Mouse (Mus musculus): ENCODE results near the gene Sae1. TPM values are rescaled to one million over a fixed set of nuclear protein-coding genes. Genes with fewer than 3 reads are reported as not detected.

The Sae1 gene
- polyA plus RNA-seq, 1 experiment from 2014 or later = 98.0 TPM

DNA sequence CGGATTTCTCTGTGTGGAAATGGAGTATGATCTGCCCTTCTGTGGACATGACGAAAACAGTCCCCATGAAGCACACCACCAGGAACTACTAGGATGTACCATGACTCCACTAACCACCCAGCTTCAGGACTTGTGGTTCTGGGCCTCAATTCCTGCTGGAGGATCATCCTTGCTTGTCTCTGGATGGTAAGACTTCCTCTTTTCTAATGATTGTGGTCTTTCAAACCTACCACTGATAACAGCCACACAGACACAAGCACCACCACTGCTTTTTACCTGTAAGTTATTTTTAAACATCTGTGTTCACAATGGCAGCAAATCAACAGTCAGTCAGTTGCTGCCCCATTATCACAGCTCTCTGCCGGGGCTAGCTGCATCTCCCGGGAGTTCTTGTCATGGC, 42.3 kb downstream of the Sae1 start:
- no peak for ATAC-seq (ENCODE audit: insufficient read depth)
- Histone ChIP-seq H3K9me3 (replicated peaks) (no peaks in the 10 kb centered on the region), H3K27ac (replicated peaks) (no peak overlapping the region), H3K4me3 (replicated peaks) (no peak overlapping the region), H3K36me3 (replicated peaks) (peaks cover 68% of the 10 kb centered on the region), H3K27me3 (no peaks in the 10 kb centered on the region), H3K9ac (no peak overlapping the region), H3K4me2 (no peak overlapping the region), H3K4me1 (replicated peaks) (peaks cover 16% of the 10 kb centered on the region)
- 36% methylated on average over 4 of the region's 4 CpGs for WGBS (ENCODE audit: insufficient replicate concordance)

DNA sequence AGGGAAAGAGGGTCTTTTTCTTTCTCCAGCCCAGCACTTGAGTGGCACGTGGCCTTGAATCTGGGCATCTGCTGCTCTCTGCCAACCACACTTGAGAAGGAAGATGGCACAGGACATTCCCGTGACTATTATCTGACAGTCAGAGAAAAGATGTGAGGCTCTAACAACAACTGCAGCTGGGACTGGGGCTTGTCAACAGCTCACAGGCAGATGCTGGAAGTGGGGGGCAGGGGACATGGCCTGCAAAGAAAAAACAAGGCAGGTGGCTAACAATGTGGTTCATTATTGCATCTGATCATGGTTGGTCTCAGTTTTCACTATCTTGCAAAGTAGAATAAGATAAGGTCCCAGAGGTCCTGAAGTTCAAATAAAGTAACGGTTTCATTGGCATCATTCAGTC, 43.0 kb downstream of the Sae1 start:
- no peaks in the 10 kb centered on the region for H3K9me3 ChIP-seq (replicated peaks)
- peaks cover 65% of the 10 kb centered on the region for H3K36me3 ChIP-seq (replicated peaks)
- H3K4me1 ChIP-seq (replicated peaks) = peaks cover 20% of the 10 kb centered on the region
- WGBS (ENCODE audit: insufficient replicate concordance) = 72% methylated on average over 3 of the region's 3 CpGs
- H3K27ac ChIP-seq (replicated peaks) = no peak overlapping the region
- no peak overlapping the region for H3K9ac ChIP-seq
- no peaks in the 10 kb centered on the region for H3K27me3 ChIP-seq
- no peak overlapping the region for H3K4me2 ChIP-seq
- H3K4me3 ChIP-seq (replicated peaks) = no peak overlapping the region
- ATAC-seq (ENCODE audit: insufficient read depth) = no peak

DNA sequence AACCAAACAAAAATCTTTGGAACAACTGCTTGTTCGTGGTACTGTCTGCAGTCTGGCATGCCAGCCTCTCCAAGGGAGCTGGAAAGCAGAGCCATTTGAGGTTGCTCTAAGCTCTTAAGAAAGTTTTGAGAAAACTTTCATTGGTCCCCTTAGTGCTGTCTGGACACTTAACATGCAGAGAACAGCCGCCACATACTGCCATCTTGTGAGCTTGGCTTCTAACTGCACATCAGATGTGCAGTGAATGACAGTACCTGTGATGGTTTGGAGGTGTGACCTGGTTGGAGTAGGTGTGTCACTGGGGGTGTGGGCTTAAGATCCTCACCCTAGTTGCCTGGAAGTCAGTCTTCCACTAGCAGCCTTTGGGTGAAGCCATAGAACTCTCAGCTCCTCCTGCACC, 49.9 kb downstream of the Sae1 start:
- H3K36me3 ChIP-seq (replicated peaks) = peaks cover 71% of the 10 kb centered on the region
- H3K4me1 ChIP-seq (replicated peaks) = peaks cover 18% of the 10 kb centered on the region
- no peak for ATAC-seq (ENCODE audit: insufficient read depth)
- H3K4me2 ChIP-seq = no peak overlapping the region
- no peaks in the 10 kb centered on the region for H3K27me3 ChIP-seq
- H3K9ac ChIP-seq = no peak overlapping the region
- WGBS (ENCODE audit: insufficient replicate concordance) = 62% methylated on average over 2 of the region's 2 CpGs
- no peak overlapping the region for H3K27ac ChIP-seq (replicated peaks)
- no peak overlapping the region for H3K4me3 ChIP-seq (replicated peaks)
- H3K9me3 ChIP-seq (replicated peaks) = no peaks in the 10 kb centered on the region

DNA sequence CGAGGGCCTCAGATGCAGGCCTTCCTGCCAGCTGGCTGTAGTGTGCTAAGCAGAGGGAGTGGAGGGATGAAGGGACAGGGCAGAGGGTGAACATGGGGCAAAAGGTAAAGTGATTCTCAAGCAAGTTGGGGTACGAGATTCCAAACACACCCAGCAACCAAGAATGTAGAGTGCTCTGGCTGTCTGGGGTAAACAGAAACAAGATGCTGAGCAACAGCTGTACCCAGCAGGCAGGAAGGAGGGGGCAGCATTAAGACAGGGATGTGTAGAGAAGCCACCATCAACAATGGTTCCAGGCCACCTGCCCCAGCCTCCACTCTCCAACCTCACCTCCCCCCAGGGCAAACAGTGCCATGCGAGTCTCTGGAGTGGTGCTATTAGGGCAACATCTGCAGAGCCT, 58.5 kb downstream of the Sae1 start:
- H3K4me1 ChIP-seq (replicated peaks) = peaks cover 11% of the 10 kb centered on the region
- H3K27ac ChIP-seq (replicated peaks) = no peak overlapping the region
- H3K9me3 ChIP-seq (replicated peaks) = no peaks in the 10 kb centered on the region
- 77% methylated on average over 3 of the region's 3 CpGs for WGBS (ENCODE audit: insufficient replicate concordance)
- peaks cover 91% of the 10 kb centered on the region for H3K36me3 ChIP-seq (replicated peaks)
- H3K4me3 ChIP-seq (replicated peaks) = no peak overlapping the region
- no peak for ATAC-seq (ENCODE audit: insufficient read depth)
- H3K9ac ChIP-seq = no peak overlapping the region
- no peaks in the 10 kb centered on the region for H3K27me3 ChIP-seq
- H3K4me2 ChIP-seq = no peak overlapping the region

DNA sequence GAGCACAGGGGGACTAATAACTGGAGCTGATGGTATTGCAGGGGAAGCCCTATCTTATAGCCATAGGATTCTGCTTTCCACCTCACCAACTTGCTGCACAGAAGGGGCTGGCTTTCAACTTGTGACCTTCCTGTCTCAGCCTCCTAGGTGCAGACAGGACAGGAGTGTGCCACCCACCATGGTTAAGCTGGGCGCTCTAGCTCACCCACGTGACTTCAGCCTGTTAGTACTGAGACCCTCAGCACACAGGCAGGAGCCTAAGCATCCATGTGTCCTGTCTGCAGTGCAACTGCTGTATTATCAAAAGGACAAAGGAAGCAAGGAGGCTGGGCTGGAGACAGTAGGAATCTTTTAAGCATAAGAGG, 61.0 kb downstream of the Sae1 start:
- Histone ChIP-seq H3K9me3 (replicated peaks) (no peaks in the 10 kb centered on the region), H3K4me3 (replicated peaks) (no peak overlapping the region), H3K9ac (no peak overlapping the region), H3K4me1 (replicated peaks) (peaks cover 11% of the 10 kb centered on the region), H3K36me3 (replicated peaks) (peaks cover 69% of the 10 kb centered on the region), H3K27me3 (no peaks in the 10 kb centered on the region), H3K4me2 (no peak overlapping the region), H3K27ac (replicated peaks) (peak overlapping the region; percentile 66; the same call in 1 of the 2 replicates)
- WGBS (ENCODE audit: insufficient replicate concordance) = 90% methylated on average over 2 of the region's 2 CpGs
- peak; percentile 12; the same call in 1 of the 2 replicates for ATAC-seq (ENCODE audit: insufficient read depth)

DNA sequence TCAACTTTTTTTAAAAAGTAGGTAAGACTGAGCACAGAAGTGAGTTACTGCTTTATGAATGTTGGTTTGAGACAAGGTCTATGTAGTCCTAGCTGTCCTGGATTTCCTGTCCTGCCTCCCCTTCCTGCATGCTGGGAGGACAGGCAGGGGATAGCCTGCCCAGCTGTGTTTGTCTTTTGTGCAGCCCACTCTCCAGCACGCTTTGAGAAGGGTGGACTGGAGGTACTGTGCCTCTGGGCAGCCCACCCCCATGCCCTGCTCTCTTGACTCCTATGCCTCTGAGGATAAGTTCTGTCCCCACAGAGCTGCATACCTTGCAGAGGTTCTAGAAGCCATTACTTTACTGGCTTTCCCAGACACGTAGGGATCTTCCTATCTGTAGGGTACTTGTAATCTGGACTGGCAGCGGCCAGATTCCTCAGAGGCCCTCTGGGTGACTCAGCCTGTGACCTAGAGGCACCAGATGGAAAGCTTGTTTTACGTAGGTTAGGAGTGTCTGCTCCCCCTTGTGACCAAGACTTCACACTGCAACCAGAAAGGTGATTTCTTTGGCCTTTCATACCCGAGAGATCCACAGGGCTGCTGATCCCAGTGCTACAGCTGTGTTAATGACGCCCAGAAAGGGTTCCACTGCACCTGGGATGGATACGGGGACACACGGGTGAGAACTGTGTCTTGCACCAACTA, 61.5 kb downstream of the Sae1 start:
- no peak overlapping the region for H3K4me2 ChIP-seq
- 22% methylated on average over 8 of the region's 8 CpGs for WGBS (ENCODE audit: insufficient replicate concordance)
- no peaks in the 10 kb centered on the region for H3K27me3 ChIP-seq
- H3K4me3 ChIP-seq (replicated peaks) = no peak overlapping the region
- peak; percentile 67 for ATAC-seq (ENCODE audit: insufficient read depth)
- H3K36me3 ChIP-seq (replicated peaks) = peaks cover 64% of the 10 kb centered on the region
- H3K9ac ChIP-seq = no peak overlapping the region
- H3K4me1 ChIP-seq (replicated peaks) = peaks cover 16% of the 10 kb centered on the region
- H3K27ac ChIP-seq (replicated peaks) = peak overlapping the region; percentile 66
- H3K9me3 ChIP-seq (replicated peaks) = no peaks in the 10 kb centered on the region

DNA sequence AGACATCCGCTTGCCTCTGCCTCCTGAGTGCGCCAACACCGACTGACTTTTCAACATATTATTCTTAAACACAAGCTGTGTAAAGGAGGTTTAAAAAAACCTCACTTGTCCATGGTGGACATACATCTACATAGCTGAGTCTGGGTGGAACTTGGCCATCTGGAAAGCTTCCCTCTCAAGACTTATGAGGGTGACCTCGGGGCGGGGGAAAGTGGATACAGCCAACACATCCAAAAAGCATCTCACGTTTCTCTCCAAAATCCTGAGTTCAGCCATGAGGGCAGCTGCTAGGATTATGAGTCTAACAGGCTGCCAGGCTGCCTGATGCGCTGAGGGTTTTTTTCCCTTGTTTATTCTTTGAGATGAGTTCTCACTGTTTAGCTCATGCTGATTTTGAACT, 62.9 kb downstream of the Sae1 start:
- WGBS (ENCODE audit: insufficient replicate concordance) = 82% methylated on average over 7 of the region's 7 CpGs
- Histone ChIP-seq H3K9me3 (replicated peaks) (no peaks in the 10 kb centered on the region), H3K4me3 (replicated peaks) (no peak overlapping the region), H3K4me2 (no peak overlapping the region), H3K36me3 (replicated peaks) (peaks cover 50% of the 10 kb centered on the region), H3K9ac (0 out of 2 replicates have a peak overlapping the region, but pooled peaks have one; percentile 2), H3K27me3 (no peaks in the 10 kb centered on the region), H3K4me1 (replicated peaks) (peaks cover 17% of the 10 kb centered on the region), H3K27ac (replicated peaks) (no peak overlapping the region)
- ATAC-seq (ENCODE audit: insufficient read depth) = no peak

DNA sequence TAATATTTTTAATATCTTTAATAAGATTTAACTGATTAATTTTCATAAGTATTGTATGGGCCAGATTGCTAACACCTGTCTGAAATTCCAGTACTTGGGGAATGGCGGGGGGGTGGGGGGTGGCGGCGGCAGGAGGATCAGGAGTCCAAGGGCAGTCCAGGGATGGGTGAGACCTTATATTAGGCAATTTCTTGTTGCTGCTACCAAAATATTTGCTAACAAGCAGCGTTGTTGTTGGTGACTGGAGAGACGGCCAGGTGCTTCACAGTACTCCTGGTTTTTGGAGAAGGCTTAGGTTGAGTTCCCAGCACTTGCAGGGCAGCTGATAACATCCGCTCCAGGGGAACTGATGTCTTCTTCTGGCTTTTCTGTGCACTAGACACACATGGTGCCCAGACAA, 67.1 kb downstream of the Sae1 start:
- Histone ChIP-seq H3K9ac (no peak overlapping the region), H3K4me1 (replicated peaks) (peaks cover 9% of the 10 kb centered on the region), H3K4me2 (no peak overlapping the region), H3K27me3 (no peaks in the 10 kb centered on the region), H3K9me3 (replicated peaks) (no peaks in the 10 kb centered on the region), H3K27ac (replicated peaks) (no peak overlapping the region), H3K36me3 (replicated peaks) (peaks cover 33% of the 10 kb centered on the region), H3K4me3 (replicated peaks) (no peak overlapping the region)
- ATAC-seq (ENCODE audit: insufficient read depth) = no peak
- WGBS (ENCODE audit: insufficient replicate concordance) = 80% methylated on average over 6 of the region's 6 CpGs

DNA sequence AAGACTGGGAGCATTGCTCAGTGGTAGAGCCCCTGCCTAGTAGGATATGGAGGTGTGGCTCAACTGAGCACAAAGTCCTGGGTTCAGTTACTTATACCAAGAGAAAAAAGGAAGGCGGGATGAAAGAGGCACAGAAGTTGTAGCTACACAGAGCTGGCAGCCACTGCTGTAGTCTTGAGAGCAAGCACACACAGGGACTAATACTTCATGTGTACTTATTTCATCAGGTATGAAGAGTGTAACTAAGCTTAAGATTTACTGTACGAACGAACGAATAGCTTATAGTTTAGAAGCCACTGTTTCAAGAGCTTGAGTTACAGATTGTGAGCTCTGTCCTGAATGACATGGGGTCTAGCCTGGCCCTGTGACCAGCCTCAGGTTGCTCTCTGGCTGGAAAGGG, 68.4 kb downstream of the Sae1 start:
- peaks cover 28% of the 10 kb centered on the region for H3K36me3 ChIP-seq (replicated peaks)
- no peak for ATAC-seq (ENCODE audit: insufficient read depth)
- H3K4me1 ChIP-seq (replicated peaks) = peaks cover 22% of the 10 kb centered on the region
- H3K9ac ChIP-seq = no peak overlapping the region
- H3K9me3 ChIP-seq (replicated peaks) = no peaks in the 10 kb centered on the region
- no peak overlapping the region for H3K27ac ChIP-seq (replicated peaks)
- no peaks in the 10 kb centered on the region for H3K27me3 ChIP-seq
- 80% methylated on average over 4 of the region's 4 CpGs for WGBS (ENCODE audit: insufficient replicate concordance)
- no peak overlapping the region for H3K4me2 ChIP-seq
- H3K4me3 ChIP-seq (replicated peaks) = no peak overlapping the region

DNA sequence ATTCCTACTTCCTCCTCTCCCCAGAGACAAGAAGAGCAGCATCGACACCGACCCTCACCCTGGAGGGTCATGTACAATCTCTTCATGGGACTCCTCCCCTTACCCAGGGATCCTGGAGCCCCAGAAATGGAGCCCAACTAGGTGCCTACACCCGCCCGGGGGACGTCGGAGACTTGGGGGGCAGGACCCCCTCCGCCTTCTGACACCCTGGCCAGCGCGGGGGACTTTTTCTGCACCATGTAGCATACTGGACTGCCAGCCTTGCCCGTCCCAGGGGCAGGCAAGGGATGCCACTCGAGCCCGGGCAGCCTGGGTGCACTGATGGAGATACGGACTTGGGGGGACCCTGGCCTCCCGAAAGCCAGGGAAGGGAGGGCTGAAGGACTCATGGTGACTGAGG, 70.5 kb downstream of the Sae1 start:
- Histone ChIP-seq H3K4me2 (no peak overlapping the region), H3K36me3 (replicated peaks) (peaks cover 24% of the 10 kb centered on the region), H3K4me3 (replicated peaks) (no peak overlapping the region), H3K9me3 (replicated peaks) (no peaks in the 10 kb centered on the region), H3K27me3 (peaks cover 11% of the 10 kb centered on the region), H3K9ac (no peak overlapping the region), H3K27ac (replicated peaks) (no peak overlapping the region), H3K4me1 (replicated peaks) (peaks cover 42% of the 10 kb centered on the region)
- 81% methylated on average over 14 of the region's 14 CpGs for WGBS (ENCODE audit: insufficient replicate concordance)
- ATAC-seq (ENCODE audit: insufficient read depth) = no peak

DNA sequence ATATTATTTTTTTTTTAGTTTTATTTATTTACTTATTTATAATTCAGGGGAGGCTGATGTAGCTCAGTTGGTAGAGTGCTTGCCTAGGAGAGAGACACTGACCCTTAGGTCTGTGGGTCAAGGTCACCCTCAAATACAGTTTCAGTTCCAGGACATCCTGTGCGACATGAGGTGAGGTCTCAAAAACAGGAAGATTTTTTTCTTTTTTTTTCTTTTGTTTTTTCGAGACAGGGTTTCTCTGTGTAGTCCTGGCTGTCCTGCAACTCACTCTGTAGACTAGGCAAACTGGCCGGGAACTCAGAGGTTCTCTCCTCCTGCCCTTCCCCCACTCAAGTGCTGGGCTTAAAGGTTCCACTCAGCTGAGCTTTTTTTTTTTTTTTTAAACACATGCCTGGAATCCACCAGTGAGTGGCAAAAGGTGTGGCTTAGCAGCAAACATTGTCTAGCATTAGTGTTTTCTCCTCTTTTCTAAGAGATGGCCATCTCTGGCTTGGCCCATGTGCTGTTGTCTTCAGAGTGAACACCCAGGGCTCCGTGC, 72.3 kb downstream of the Sae1 start:
- no peak overlapping the region for H3K4me2 ChIP-seq
- no peaks in the 10 kb centered on the region for H3K9me3 ChIP-seq (replicated peaks)
- peaks cover 54% of the 10 kb centered on the region for H3K4me1 ChIP-seq (replicated peaks)
- H3K9ac ChIP-seq = no peak overlapping the region
- H3K27me3 ChIP-seq = peaks cover 22% of the 10 kb centered on the region
- H3K4me3 ChIP-seq (replicated peaks) = no peak overlapping the region
- ATAC-seq (ENCODE audit: insufficient read depth) = no peak
- H3K36me3 ChIP-seq (replicated peaks) = peaks cover 24% of the 10 kb centered on the region
- 50% methylated on average over 4 of the region's 4 CpGs for WGBS (ENCODE audit: insufficient replicate concordance)
- H3K27ac ChIP-seq (replicated peaks) = peak overlapping the region; percentile 29
